14 mouse cellular contexts compared by ENCODE assay signal in genomic region chr16:57349039-57349438, GRCm38 (mm10). TPM values are rescaled to one million over a fixed set of nuclear protein-coding genes. Genes with fewer than 3 reads are reported as not detected.
A peak's percentile ranks its signal among the peaks of the same experiment; 100 is the strongest.
DNase-seq lines count a peak whose midpoint lies in the region.
"Had no signal": no experiment of that assay in that cellular context is flagged by ENCODE, and none has a peak within 500 bp of the region (broad histone marks: within the 10 kb centered on the region; RNA-seq: fewer than 3 reads in every experiment).

No protein-coding gene starts in this region.

- H3K9me3 ChIP-seq in heart, embryonic 10.5 days, result no peaks in the 10 kb centered on the region
- H3K9me3 ChIP-seq: lung, embryonic 15.5 days had no signal

- H3K27me3 ChIP-seq in heart, embryonic 10.5 days (ENCODE audit: insufficient read depth, poor library complexity, severe bottlenecking), result no peaks in the 10 kb centered on the region
- H3K27me3 ChIP-seq: lung, embryonic 15.5 days had no signal

- H3K36me3 ChIP-seq in heart, embryonic 10.5 days, result no peaks in the 10 kb centered on the region
- H3K36me3 ChIP-seq: lung, embryonic 15.5 days had no signal

- intact Hi-C loops in heart, postnatal 25 days (cut with DNase I), result no loop called here
- intact Hi-C loops in gastrocnemius, postnatal 36 days (cut with DNase I), result loop anchor here (5.0 kb wide), 1 partner anchor 48 kb away; no protein-coding TSS in a partner anchor

- 85% methylated on average over 3 of the region's 3 CpGs for WGBS in heart, embryonic 10.5 days

- no peak overlapping the region for H3K4me3 ChIP-seq in heart, embryonic 10.5 days
- H3K4me3 ChIP-seq: layer of hippocampus, adult 2 months; left cerebral cortex, adult 2 months; lung, embryonic 15.5 days had no signal

- H3K27ac ChIP-seq in heart, embryonic 10.5 days, result no peak overlapping the region; the same call in 1 of the 2 replicates
- H3K27ac ChIP-seq: layer of hippocampus, adult 2 months; left cerebral cortex, adult 2 months; lung, embryonic 15.5 days had no signal

- peak; percentile 53 for DNase-seq in adrenal gland, adult 2 months
- no peak for DNase-seq in adrenal gland, postnatal 25 days
- DNase-seq in heart, postnatal 25 days (ENCODE audit: low spot score), result peak; percentile 35
- DNase-seq in heart, embryonic 10.5 days (ENCODE audit: low spot score), result no peak
- peak; percentile 32 for DNase-seq in cerebellum, adult 11-12 months
- peak; percentile 35 to 45 for DNase-seq in gastrocnemius, postnatal 36 days
- DNase-seq in kidney, postnatal 4 days, result no peak
- DNase-seq in kidney, postnatal 14 days, result no peak
- DNase-seq: kidney, adult 8-10 months; thymus, postnatal 36 days had no signal

- peaks cover 26% of the 10 kb centered on the region for H3K4me1 ChIP-seq in heart, embryonic 10.5 days
- H3K4me1 ChIP-seq: lung, embryonic 15.5 days had no signal

RNA-seq across cellular contexts. Expression of gene Filip1l, which starts 3.9 kb away (rescaled TPM):
- total RNA-seq in adrenal gland, adult 2 months (2021), result 10 to 100 TPM; 23.0 to 23.1 TPM
- polyA plus RNA-seq in adrenal gland, adult 2 months (2012; rRNA removed), result 0.90 and 0.99 TPM in 2 replicates
- total RNA-seq in adrenal gland, postnatal 25 days (2021), result 15.5 and 17.7 TPM in 2 replicates
- total RNA-seq in heart, postnatal 25 days (2021), result 10 to 100 TPM; 32.9 to 40.7 TPM
- polyA plus RNA-seq in heart, embryonic 10.5 days (2016; fragmentation: Nextera tagmentation; extraction: Ambion mirVana), result 16.0 and 20.3 TPM in 2 replicates
- 10 to 100 TPM; 41.9 to 48.5 TPM for total RNA-seq in gastrocnemius, postnatal 36 days (2021)

RNA-seq across cellular contexts. Expression of gene Tmem30c, which starts 56.4 kb away (rescaled TPM):
- total RNA-seq in adrenal gland, adult 2 months (2021), result not detected
- not detected in 2 replicates for polyA plus RNA-seq in adrenal gland, adult 2 months (2012; rRNA removed)
- total RNA-seq in adrenal gland, postnatal 25 days (2021), result not detected in 2 replicates
- not detected for total RNA-seq in heart, postnatal 25 days (2021)
- polyA plus RNA-seq in heart, embryonic 10.5 days (2016; fragmentation: Nextera tagmentation; extraction: Ambion mirVana), result not detected in 2 replicates
- not detected for total RNA-seq in gastrocnemius, postnatal 36 days (2021)
- polyA plus RNA-seq: embryonic facial prominence, embryonic 11.5 days; lung, embryonic 15.5 days had no signal

Comparison
In these comparisons a context has a peak if more than half of its experiments do, and no peak if none do; other contexts are left out.
1. DNase-seq: peak in adrenal gland, adult 2 months (single experiment), heart, postnatal 25 days (single experiment), cerebellum, adult 11-12 months (single experiment) and gastrocnemius, postnatal 36 days (2 of 2); none in adrenal gland, postnatal 25 days (single experiment), heart, embryonic 10.5 days (single experiment), kidney, postnatal 4 days (0 of 2) and kidney, postnatal 14 days (single experiment).